ENCODE assay signal across 9 mouse cellular contexts in genomic region chr5:127241136-127241924, GRCm38 (mm10). TPM values are rescaled to one million over a fixed set of nuclear protein-coding genes. Genes with fewer than 3 reads are reported as not detected.
DNase-seq lines count a peak whose midpoint lies in the region; ATAC-seq and TF ChIP-seq lines count a peak whose summit lies in the region.
"Had no signal": no experiment of that assay in that cellular context is flagged by ENCODE, and none has a peak within 500 bp of the region (broad histone marks: within the 10 kb centered on the region; RNA-seq: fewer than 3 reads in every experiment).

Tmem132c (plus strand) TSS chr5:127241808.

- H3K27me3 ChIP-seq in forebrain, embryonic 11.5 days (ENCODE audit: control insufficient read depth, insufficient read depth, low read length), result peaks cover 23% of the 10 kb centered on the region
- peaks cover 68% of the 10 kb centered on the region for H3K27me3 ChIP-seq in heart, embryonic 12.5 days (replicated peaks)
- H3K27me3 ChIP-seq in kidney, postnatal 0 days (ENCODE audit: insufficient read depth, low read length), result peaks cover 40% of the 10 kb centered on the region
- peaks cover 59% of the 10 kb centered on the region for H3K27me3 ChIP-seq in liver, embryonic 13.5 days
- peaks cover 59% of the 10 kb centered on the region for H3K27me3 ChIP-seq in neural tube, embryonic 13.5 days
- H3K27me3 ChIP-seq: CH12.LX had no signal

- peak; percentile 94 for ATAC-seq in forebrain, embryonic 11.5 days (replicated peaks; ENCODE audit: low FRiP score)
- ATAC-seq in heart, embryonic 12.5 days (ENCODE audit: insufficient number of reproducible peaks, low FRiP score), result peak; percentile 87
- peak; percentile 89 for ATAC-seq in kidney, postnatal 0 days (replicated peaks; ENCODE audit: low FRiP score, low read depth)
- peak; percentile 45 for ATAC-seq in liver, embryonic 13.5 days (ENCODE audit: low read depth)
- peak; percentile 92 for ATAC-seq in neural tube, embryonic 13.5 days (ENCODE audit: low read depth)

- under 1% methylated on average over 58 of the region's 58 CpGs for WGBS in forebrain, embryonic 11.5 days
- under 1% methylated on average over 56 of the region's 58 CpGs for WGBS in heart, embryonic 12.5 days
- under 1% methylated on average over 58 of the region's 58 CpGs for WGBS in kidney, postnatal 0 days
- WGBS in liver, embryonic 13.5 days (ENCODE audit: insufficient replicate concordance), result 2% methylated on average over 58 of the region's 58 CpGs
- WGBS in neural tube, embryonic 13.5 days, result under 1% methylated on average over 58 of the region's 58 CpGs

- H3K4me3 ChIP-seq in forebrain, embryonic 11.5 days (ENCODE audit: low read depth, low read length), result peak within 1 kb of the TSS; percentile 50
- peak within 1 kb of the TSS; percentile 71 for H3K4me3 ChIP-seq in heart, embryonic 12.5 days
- peak within 1 kb of the TSS; percentile 42 for H3K4me3 ChIP-seq in kidney, postnatal 0 days (replicated peaks; ENCODE audit: low read depth, low read length)
- peak within 1 kb of the TSS; percentile 47 for H3K4me3 ChIP-seq in liver, embryonic 13.5 days (replicated peaks)
- peak within 1 kb of the TSS; percentile 64 for H3K4me3 ChIP-seq in neural tube, embryonic 13.5 days

- H3K4me1 ChIP-seq in forebrain, embryonic 11.5 days (replicated peaks; ENCODE audit: control insufficient read depth, insufficient read depth, low read length), result peaks cover 7% of the 10 kb centered on the region; the same call in 1 of the 2 replicates
- peaks cover 19% of the 10 kb centered on the region for H3K4me1 ChIP-seq in heart, embryonic 12.5 days (replicated peaks)
- no peaks in the 10 kb centered on the region for H3K4me1 ChIP-seq in kidney, postnatal 0 days (replicated peaks; ENCODE audit: insufficient read depth, low read length)
- H3K4me1 ChIP-seq in liver, embryonic 13.5 days (replicated peaks), result no peaks in the 10 kb centered on the region
- H3K4me1 ChIP-seq in neural tube, embryonic 13.5 days (replicated peaks), result peaks cover 37% of the 10 kb centered on the region

- H3K27ac ChIP-seq in forebrain, embryonic 11.5 days (ENCODE audit: low read depth, low read length), result no peak within 1 kb of the TSS
- no peak within 1 kb of the TSS for H3K27ac ChIP-seq in heart, embryonic 12.5 days (ENCODE audit: poor library complexity, severe bottlenecking)
- no peak within 1 kb of the TSS for H3K27ac ChIP-seq in kidney, postnatal 0 days
- H3K27ac ChIP-seq in liver, embryonic 13.5 days, result no peak within 1 kb of the TSS
- 0 out of 2 replicates have a peak within 1 kb of the TSS, but pooled peaks have one; percentile 1 for H3K27ac ChIP-seq in neural tube, embryonic 13.5 days (replicated peaks)

- H3K9ac ChIP-seq in forebrain, embryonic 11.5 days (ENCODE audit: low read length), result peak within 1 kb of the TSS; percentile 45
- peak within 1 kb of the TSS; percentile 69 for H3K9ac ChIP-seq in heart, embryonic 12.5 days
- H3K9ac ChIP-seq in kidney, postnatal 0 days (ENCODE audit: low read depth, low read length), result 0 out of 2 replicates have a peak within 1 kb of the TSS, but pooled peaks have one; percentile 35
- H3K9ac ChIP-seq in liver, embryonic 13.5 days, result no peak within 1 kb of the TSS
- H3K9ac ChIP-seq in neural tube, embryonic 13.5 days, result peak within 1 kb of the TSS; percentile 65

- no peaks in the 10 kb centered on the region for H3K36me3 ChIP-seq in forebrain, embryonic 11.5 days (ENCODE audit: control insufficient read depth, insufficient read depth, low read length)
- H3K36me3 ChIP-seq in heart, embryonic 12.5 days, result no peaks in the 10 kb centered on the region
- H3K36me3 ChIP-seq in kidney, postnatal 0 days (ENCODE audit: insufficient read depth, low read length), result no peaks in the 10 kb centered on the region
- H3K36me3 ChIP-seq in liver, embryonic 13.5 days, result no peaks in the 10 kb centered on the region
- no peaks in the 10 kb centered on the region for H3K36me3 ChIP-seq in neural tube, embryonic 13.5 days

- DNase-seq in thymus, postnatal 4 days, result peak; percentile 20
- no peak for DNase-seq in thymus, adult 18-20 months
- peak; percentile 95 for DNase-seq in forebrain, embryonic 11.5 days (ENCODE audit: low spot score)
- DNase-seq in kidney, postnatal 0 days (ENCODE audit: low spot score), result peak; percentile 75
- DNase-seq in liver, embryonic 13.5 days, result peak; percentile 4
- DNase-seq in urinary bladder, postnatal 25 days (ENCODE audit: low spot score), result peak; percentile 54

- no peak for TF ChIP-seq CTCF in kidney, postnatal 0 days (IDR thresholded peaks at IDR 0.05; ENCODE audit: low read depth)

- H3K4me2 ChIP-seq in forebrain, embryonic 11.5 days (ENCODE audit: low read depth, low read length, severe bottlenecking), result peak within 1 kb of the TSS; percentile 91
- peak within 1 kb of the TSS; percentile 91 for H3K4me2 ChIP-seq in heart, embryonic 12.5 days
- peak within 1 kb of the TSS; percentile 85 for H3K4me2 ChIP-seq in kidney, postnatal 0 days (ENCODE audit: low read length)
- peak within 1 kb of the TSS; percentile 60 for H3K4me2 ChIP-seq in liver, embryonic 13.5 days
- H3K4me2 ChIP-seq in neural tube, embryonic 13.5 days, result peak within 1 kb of the TSS; percentile 83

- H3K9me3 ChIP-seq in forebrain, embryonic 11.5 days (ENCODE audit: control insufficient read depth, low read length), result no peaks in the 10 kb centered on the region; the same call in 1 of the 2 replicates
- H3K9me3 ChIP-seq in heart, embryonic 12.5 days (replicated peaks), result no peaks in the 10 kb centered on the region
- H3K9me3 ChIP-seq in kidney, postnatal 0 days (replicated peaks; ENCODE audit: low read length), result no peaks in the 10 kb centered on the region; the same call in 1 of the 2 replicates
- no peaks in the 10 kb centered on the region for H3K9me3 ChIP-seq in liver, embryonic 13.5 days (replicated peaks)
- H3K9me3 ChIP-seq in neural tube, embryonic 13.5 days, result no peaks in the 10 kb centered on the region

RNA-seq across cellular contexts. Expression of gene Tmem132c, which starts in this region (rescaled TPM):
- 21.3 and 26.1 TPM in 2 replicates for polyA plus RNA-seq in forebrain, embryonic 11.5 days (2014; fragmentation: Nextera tagmentation; extraction: Ambion mirVana)
- polyA plus RNA-seq in heart, embryonic 12.5 days (2016; fragmentation: Nextera tagmentation; extraction: Ambion mirVana), result 3.4 and 3.6 TPM in 2 replicates
- polyA plus RNA-seq in kidney, postnatal 0 days (2015; fragmentation: Nextera tagmentation; extraction: Ambion mirVana), result 0.74 and 0.75 TPM in 2 replicates
- polyA plus RNA-seq in liver, embryonic 13.5 days (2015; fragmentation: Nextera tagmentation; extraction: Ambion mirVana), result 0.16 and 0.35 TPM in 2 replicates
- 13.5 and 13.7 TPM in 2 replicates for polyA plus RNA-seq in neural tube, embryonic 13.5 days (2015; fragmentation: Nextera tagmentation; extraction: Ambion mirVana)

Comparison
In these comparisons a context has a peak if more than half of its experiments do, and no peak if none do; other contexts are left out.
1. DNase-seq: peak in thymus, postnatal 4 days (single experiment), forebrain, embryonic 11.5 days (single experiment) and urinary bladder, postnatal 25 days (single experiment); none in thymus, adult 18-20 months (0 of 2).
2. Peak in DNase-seq, ATAC-seq, H3K4me3 ChIP-seq, H3K9ac ChIP-seq and H3K4me2 ChIP-seq in kidney, postnatal 0 days; RNA of the gene not detected or under 1 TPM.
3. Peak in DNase-seq, ATAC-seq, H3K4me3 ChIP-seq and H3K4me2 ChIP-seq in liver, embryonic 13.5 days; RNA of the gene not detected or under 1 TPM.
4. Peak in every context shown above with its lines, with median percentiles within 50 percentile points of each other: ATAC-seq, H3K4me2 ChIP-seq and H3K4me3 ChIP-seq.